Mouse (Mus musculus): Measurements from ENCODE around the gene Strip2. TPM values are rescaled to one million over a fixed set of nuclear protein-coding genes. Genes with fewer than 3 reads are reported as not detected.

The Strip2 gene
- polyA plus RNA-seq, 1 experiment from 2014 or later: 1.6 TPM

DNA sequence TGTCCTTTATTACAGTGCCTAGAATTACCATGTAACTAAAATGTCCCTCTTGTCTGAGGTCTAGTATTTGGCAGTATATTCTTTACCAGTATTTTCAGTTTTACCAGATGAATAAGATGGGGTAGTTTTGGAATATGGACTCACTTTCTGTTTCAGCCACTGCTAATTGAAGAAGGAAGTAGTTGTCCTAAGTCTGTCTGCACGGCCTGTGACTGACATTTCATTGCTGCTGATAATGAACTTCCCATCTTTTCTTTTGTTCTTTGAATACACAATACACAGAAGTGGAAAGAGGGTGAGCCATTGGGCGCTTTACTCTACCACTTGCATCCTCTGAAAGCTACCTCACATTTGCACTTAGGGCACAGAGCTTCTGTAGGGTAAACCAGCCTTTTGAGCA lies 14.6 kb upstream of the Strip2 start:
- 73% methylated on average over 2 of the region's 2 CpGs for WGBS
- Histone ChIP-seq H3K4me2 (replicated peaks) (no peak overlapping the region), H3K9me3 (no peaks in the 10 kb centered on the region), H3K9ac (replicated peaks) (no peak overlapping the region), H3K27ac (no peak overlapping the region), H3K36me3 (peaks cover 24% of the 10 kb centered on the region), H3K27me3 (no peaks in the 10 kb centered on the region), H3K4me1 (replicated peaks) (no peaks in the 10 kb centered on the region), H3K4me3 (replicated peaks) (no peak overlapping the region)
- ATAC-seq: no peak

DNA sequence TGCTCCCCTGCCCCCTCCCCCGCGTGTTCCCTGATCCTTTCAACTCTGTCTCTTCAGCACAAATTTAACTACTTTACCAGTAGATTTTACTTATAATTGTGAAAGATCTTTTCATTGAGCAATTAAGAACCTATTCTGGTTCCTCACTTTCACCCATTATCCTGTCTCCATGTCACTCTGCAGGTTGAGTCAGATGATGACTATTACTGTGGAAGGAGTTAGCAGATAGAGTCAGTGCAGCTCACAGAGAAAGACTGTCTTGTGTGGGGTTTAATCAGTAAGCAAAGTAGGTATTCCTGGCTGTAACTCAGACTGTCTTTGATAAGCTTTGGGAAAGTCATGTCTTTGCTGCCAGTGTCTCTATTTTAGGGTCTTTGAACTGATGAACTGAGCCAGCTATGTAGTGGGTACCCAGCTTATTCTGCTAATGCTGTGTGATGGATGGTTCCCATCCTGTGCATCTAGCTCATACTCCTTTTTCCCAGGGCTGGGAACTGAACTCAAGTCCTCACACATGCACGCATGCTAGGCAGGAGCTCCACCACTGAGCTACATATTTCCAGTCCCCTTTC lies 13.4 kb upstream of the Strip2 start:
- H3K4me3 ChIP-seq (replicated peaks): no peak overlapping the region
- no peak overlapping the region for H3K9ac ChIP-seq (replicated peaks)
- ATAC-seq: no peak
- no peaks in the 10 kb centered on the region for H3K9me3 ChIP-seq
- peaks cover 22% of the 10 kb centered on the region for H3K36me3 ChIP-seq
- H3K27me3 ChIP-seq: no peaks in the 10 kb centered on the region
- H3K4me1 ChIP-seq (replicated peaks): no peaks in the 10 kb centered on the region
- H3K27ac ChIP-seq: no peak overlapping the region
- H3K4me2 ChIP-seq (replicated peaks): no peak overlapping the region
- WGBS: 97% methylated on average over 3 of the region's 3 CpGs

DNA sequence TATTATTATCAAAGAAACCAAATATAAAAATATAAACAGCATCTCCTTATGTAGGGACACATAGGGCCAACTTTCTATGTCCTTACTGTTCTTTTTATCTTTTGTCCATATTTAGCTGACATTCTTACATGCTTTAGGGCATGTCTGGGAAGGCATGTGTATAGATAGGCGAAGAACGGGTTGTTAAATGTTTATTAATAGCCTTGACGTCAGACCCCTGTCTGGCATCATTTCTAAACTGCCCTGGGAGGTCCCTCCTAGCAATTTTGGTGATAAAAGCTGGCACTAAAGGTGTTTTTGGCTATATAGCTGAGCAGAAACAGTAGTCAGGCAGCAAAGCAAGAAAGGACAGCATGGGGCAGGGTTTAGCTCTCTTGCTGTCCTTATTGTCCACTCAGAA lies 12.5 kb upstream of the Strip2 start:
- H3K27me3 ChIP-seq: no peaks in the 10 kb centered on the region
- H3K36me3 ChIP-seq: peaks cover 31% of the 10 kb centered on the region
- no peaks in the 10 kb centered on the region for H3K9me3 ChIP-seq
- no peak overlapping the region for H3K9ac ChIP-seq (replicated peaks)
- H3K4me1 ChIP-seq (replicated peaks): no peaks in the 10 kb centered on the region
- H3K27ac ChIP-seq: no peak overlapping the region
- H3K4me3 ChIP-seq (replicated peaks): no peak overlapping the region
- WGBS: 84% methylated on average over 3 of the region's 3 CpGs
- H3K4me2 ChIP-seq (replicated peaks): no peak overlapping the region
- ATAC-seq: no peak

DNA sequence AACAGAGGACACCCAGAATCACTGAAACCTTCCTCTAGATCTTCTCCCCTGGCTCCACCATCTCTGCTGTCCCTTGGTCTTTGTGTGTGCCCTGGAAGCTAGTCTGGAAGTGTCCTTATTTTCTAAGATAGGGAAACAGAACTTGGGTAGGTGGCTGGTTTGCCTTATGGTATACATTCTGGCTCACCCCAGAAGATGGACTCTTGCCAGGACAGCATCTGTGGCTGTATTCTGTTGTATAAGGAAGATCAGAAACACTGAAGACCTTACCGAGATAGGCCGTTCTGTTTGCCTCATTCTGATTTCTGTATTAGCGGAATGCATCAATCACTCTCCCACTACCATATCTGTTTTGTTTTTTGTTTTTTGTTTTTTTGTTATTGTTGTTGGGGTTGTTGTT lies 6.2 kb upstream of the Strip2 start:
- peaks cover 15% of the 10 kb centered on the region for H3K36me3 ChIP-seq
- no peak overlapping the region for H3K4me3 ChIP-seq (replicated peaks)
- H3K9me3 ChIP-seq: no peaks in the 10 kb centered on the region
- no peak for ATAC-seq
- H3K27me3 ChIP-seq: peaks cover 10% of the 10 kb centered on the region
- 96% methylated on average over 3 of the region's 3 CpGs for WGBS
- no peak overlapping the region for H3K9ac ChIP-seq (replicated peaks)
- H3K4me1 ChIP-seq (replicated peaks): no peaks in the 10 kb centered on the region
- H3K4me2 ChIP-seq (replicated peaks): no peak overlapping the region
- H3K27ac ChIP-seq: no peak overlapping the region

DNA sequence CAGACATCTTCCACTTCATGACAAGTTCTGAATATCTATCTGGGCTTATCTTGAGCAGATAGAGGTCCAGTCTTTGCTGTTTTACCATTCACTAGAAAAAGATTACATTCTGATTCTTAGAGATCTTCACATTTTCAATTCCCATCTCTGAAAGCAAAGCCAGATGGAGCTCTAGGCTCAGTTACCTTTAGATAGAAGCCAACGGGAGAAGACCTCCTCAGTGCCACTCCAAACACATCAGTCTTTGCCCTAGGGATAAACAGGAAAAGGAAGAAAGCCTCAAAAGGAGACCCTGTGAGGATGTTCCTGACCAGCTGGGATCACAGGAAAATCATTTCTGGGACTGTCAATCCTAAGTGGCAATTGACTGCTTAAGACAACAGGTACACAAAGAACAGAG lies 3.1 kb upstream of the Strip2 start:
- 52% methylated on average over 1 of the region's 1 CpGs for WGBS
- peaks cover 9% of the 10 kb centered on the region for H3K4me1 ChIP-seq (replicated peaks)
- no peak overlapping the region for H3K27ac ChIP-seq
- no peak for ATAC-seq
- H3K9me3 ChIP-seq: no peaks in the 10 kb centered on the region
- H3K4me2 ChIP-seq (replicated peaks): no peak overlapping the region
- no peak overlapping the region for H3K4me3 ChIP-seq (replicated peaks)
- no peak overlapping the region for H3K9ac ChIP-seq (replicated peaks)
- peaks cover 7% of the 10 kb centered on the region for H3K36me3 ChIP-seq
- H3K27me3 ChIP-seq: peaks cover 29% of the 10 kb centered on the region

DNA sequence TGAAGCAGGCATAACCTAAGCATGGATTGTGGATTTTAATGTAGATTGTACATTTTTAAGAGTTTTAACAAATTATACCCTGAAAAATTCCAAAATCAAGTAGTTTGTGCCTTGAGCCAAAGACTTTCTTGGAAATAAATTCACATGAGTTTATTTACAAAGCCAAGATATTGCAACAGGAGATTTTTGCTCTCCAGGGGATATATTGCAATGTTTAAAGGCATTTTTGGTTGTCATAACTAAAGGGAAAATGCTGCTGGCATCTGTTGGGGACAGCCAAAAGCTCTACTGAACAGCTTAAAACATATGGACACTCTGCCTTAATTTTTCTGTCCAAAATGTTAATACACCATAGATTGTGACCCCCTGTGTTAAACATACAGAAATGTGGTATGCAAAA lies 2.7 kb upstream of the Strip2 start:
- no peak for ATAC-seq
- H3K9ac ChIP-seq (replicated peaks): no peak overlapping the region
- no peak overlapping the region for H3K27ac ChIP-seq
- H3K4me1 ChIP-seq (replicated peaks): peaks cover 9% of the 10 kb centered on the region
- no peak overlapping the region for H3K4me3 ChIP-seq (replicated peaks)
- peaks cover 34% of the 10 kb centered on the region for H3K27me3 ChIP-seq
- H3K36me3 ChIP-seq: peaks cover 3% of the 10 kb centered on the region
- H3K4me2 ChIP-seq (replicated peaks): no peak overlapping the region
- H3K9me3 ChIP-seq: no peaks in the 10 kb centered on the region

DNA sequence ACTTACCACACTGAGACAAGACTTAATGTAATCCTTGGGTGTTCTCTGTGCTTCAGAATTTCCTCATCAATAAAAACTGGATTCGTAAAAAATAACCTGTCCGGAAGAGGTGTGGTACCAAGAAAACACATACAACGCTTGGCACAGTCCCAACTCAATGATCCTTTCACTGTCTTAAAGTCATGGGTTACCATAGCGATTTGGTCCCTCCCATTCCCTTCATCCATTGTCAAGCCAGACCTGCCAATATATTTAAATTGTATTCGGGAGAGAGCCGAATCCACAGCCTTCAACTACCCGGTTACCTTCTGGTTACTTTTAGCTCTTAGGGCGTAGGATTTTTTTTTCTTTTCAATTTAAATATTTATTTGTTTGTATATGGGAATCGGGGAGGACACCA lies 976 bp upstream of the Strip2 start:
- H3K4me1 ChIP-seq (replicated peaks): peaks cover 9% of the 10 kb centered on the region
- no peak overlapping the region for H3K27ac ChIP-seq
- peaks cover 35% of the 10 kb centered on the region for H3K27me3 ChIP-seq
- H3K4me2 ChIP-seq (replicated peaks): no peak overlapping the region
- no peak overlapping the region for H3K9ac ChIP-seq (replicated peaks)
- ATAC-seq: no peak
- WGBS: 37% methylated on average over 9 of the region's 9 CpGs
- H3K4me3 ChIP-seq (replicated peaks): no peak overlapping the region
- H3K9me3 ChIP-seq: no peaks in the 10 kb centered on the region
- H3K36me3 ChIP-seq: no peaks in the 10 kb centered on the region

DNA sequence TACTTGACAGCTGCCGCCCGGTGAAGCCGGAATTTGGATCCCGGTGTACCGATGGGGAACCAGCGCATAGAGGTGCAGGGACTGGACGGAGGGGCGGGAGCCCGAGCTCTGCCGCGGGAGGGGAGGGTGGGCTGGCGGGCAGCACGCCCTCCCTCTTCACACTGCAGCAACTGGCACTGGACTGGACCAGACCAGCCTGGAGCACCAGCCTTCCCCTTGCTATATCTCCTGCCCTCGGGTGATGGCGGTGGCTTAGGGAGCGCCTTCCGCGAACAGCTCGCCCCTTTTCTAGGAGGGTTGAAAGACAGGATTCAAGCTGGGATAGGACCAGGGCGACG lies 540 bp downstream of the Strip2 start:
- H3K9me3 ChIP-seq: no peaks in the 10 kb centered on the region
- no peaks in the 10 kb centered on the region for H3K36me3 ChIP-seq
- H3K27me3 ChIP-seq: peaks cover 35% of the 10 kb centered on the region
- H3K4me3 ChIP-seq (replicated peaks): peak overlapping the region; percentile 66
- H3K27ac ChIP-seq: no peak overlapping the region
- 1% methylated on average over 21 of the region's 21 CpGs for WGBS
- peak overlapping the region; percentile 64 for H3K9ac ChIP-seq (replicated peaks)
- H3K4me1 ChIP-seq (replicated peaks): peaks cover 9% of the 10 kb centered on the region
- H3K4me2 ChIP-seq (replicated peaks): peak overlapping the region; percentile 88
- peak; percentile 87 for ATAC-seq

DNA sequence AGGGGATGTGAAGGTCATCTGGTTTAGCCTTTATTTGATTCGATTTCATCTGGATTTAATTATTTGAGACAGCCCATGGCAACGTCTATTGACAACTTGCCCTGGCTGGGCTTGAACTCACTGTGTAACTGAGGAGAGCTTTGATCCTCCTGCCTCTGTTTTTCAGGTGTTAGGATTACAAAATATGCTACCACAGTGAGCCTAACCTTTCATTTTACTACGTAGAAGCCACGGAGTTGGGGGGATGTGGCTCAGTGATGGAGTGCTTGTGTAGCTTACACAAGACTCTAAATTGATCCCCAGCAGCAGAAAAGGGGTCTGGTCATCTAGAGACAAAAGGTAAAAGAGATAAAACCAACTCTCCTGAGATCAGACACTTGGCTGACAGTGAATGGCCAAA lies 1.1 kb downstream of the Strip2 start:
- peaks cover 9% of the 10 kb centered on the region for H3K4me1 ChIP-seq (replicated peaks)
- H3K4me2 ChIP-seq (replicated peaks): peak overlapping the region; percentile 88; the same call in 1 of the 2 replicates
- WGBS: 39% methylated on average over 4 of the region's 4 CpGs
- H3K27ac ChIP-seq: no peak overlapping the region
- H3K4me3 ChIP-seq (replicated peaks): peak overlapping the region; percentile 66
- H3K9ac ChIP-seq (replicated peaks): no peak overlapping the region
- peaks cover 35% of the 10 kb centered on the region for H3K27me3 ChIP-seq
- H3K9me3 ChIP-seq: no peaks in the 10 kb centered on the region
- no peaks in the 10 kb centered on the region for H3K36me3 ChIP-seq
- ATAC-seq: no peak

DNA sequence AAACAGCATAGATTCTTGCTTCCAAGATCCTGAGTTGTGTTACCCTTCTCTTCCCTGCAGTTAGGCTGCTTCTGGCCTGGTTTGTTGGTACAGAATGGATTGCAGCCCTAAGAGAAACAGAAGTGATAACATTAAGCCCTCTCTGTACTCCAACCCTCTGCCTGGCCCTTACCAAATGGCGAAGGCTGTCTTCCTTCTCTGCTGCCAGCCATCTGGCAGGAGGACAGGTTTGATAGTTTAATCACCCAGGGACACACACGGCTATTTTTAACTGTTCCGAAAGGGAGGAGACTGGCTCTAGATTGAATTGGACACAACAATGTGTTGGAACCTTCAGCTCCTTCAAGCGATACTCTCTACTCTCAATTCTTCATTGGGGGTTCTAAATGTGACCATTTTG lies 6.7 kb downstream of the Strip2 start:
- Histone ChIP-seq H3K36me3 (no peaks in the 10 kb centered on the region), H3K9me3 (no peaks in the 10 kb centered on the region), H3K4me1 (replicated peaks) (0 out of 2 replicates have a peak, but pooled peaks cover 5% of the 10 kb centered on the region), H3K27me3 (peaks cover 7% of the 10 kb centered on the region), H3K4me3 (replicated peaks) (no peak overlapping the region), H3K9ac (replicated peaks) (no peak overlapping the region), H3K27ac (no peak overlapping the region), H3K4me2 (replicated peaks) (no peak overlapping the region)
- 81% methylated on average over 4 of the region's 4 CpGs for WGBS
- ATAC-seq: no peak

DNA sequence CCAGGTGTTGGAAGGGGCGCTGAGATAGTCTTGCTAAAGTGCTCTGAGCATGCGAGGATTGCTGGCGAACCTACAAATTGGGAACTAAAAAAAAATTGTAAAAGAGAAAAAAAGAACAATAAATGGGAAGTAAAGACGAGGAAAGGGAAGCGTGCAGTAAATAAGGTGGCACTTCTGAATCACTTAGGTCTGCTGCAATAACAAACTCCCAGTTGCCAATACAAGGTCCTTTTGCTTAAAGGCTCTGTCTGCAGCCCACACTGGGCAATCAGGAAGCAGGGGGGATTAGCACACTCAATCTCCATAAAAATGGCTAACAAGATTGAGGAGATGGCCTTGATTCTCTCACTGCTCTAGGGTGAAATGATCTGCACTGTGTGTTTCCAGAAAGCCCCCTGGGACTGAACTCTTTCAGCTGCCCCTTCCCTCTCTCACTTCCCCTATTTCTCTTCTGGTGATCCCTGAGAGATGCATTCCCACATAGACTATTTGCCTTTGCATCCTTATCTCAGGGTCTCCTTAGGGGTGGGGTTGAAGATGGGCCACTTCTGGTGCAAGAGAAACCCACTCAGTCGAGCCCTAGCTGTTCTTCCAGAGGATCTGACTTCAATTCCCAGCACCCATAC lies 8.9 kb downstream of the Strip2 start:
- Histone ChIP-seq H3K4me1 (replicated peaks) (0 out of 2 replicates have a peak, but pooled peaks cover 5% of the 10 kb centered on the region), H3K9ac (replicated peaks) (no peak overlapping the region), H3K9me3 (no peaks in the 10 kb centered on the region), H3K4me3 (replicated peaks) (no peak overlapping the region), H3K4me2 (replicated peaks) (no peak overlapping the region), H3K27me3 (no peaks in the 10 kb centered on the region), H3K36me3 (no peaks in the 10 kb centered on the region), H3K27ac (no peak overlapping the region)
- WGBS: 73% methylated on average over 6 of the region's 6 CpGs
- no peak for ATAC-seq

DNA sequence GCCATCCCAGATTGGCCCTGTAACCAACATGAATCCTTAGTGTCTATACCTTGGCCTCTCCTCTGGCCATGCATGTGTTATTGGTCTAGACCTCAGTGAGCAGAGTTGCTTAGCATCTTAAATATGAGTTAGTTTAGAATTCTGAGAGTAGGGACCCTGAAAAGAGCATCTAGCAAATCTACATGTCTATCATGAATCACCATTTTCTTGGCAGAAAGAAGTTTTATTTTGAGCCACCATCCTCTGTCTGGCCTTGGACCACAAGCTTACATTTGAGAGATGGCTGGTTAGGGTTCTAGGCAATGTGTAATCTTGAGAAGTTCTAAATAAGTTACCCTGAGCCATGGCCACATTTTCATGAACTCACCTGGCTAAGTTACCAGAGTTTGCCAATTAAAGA lies 13.3 kb downstream of the Strip2 start:
- no peak for ATAC-seq
- H3K27ac ChIP-seq: no peak overlapping the region
- no peaks in the 10 kb centered on the region for H3K27me3 ChIP-seq
- H3K4me2 ChIP-seq (replicated peaks): no peak overlapping the region
- no peak overlapping the region for H3K9ac ChIP-seq (replicated peaks)
- no peaks in the 10 kb centered on the region for H3K9me3 ChIP-seq
- no peak overlapping the region for H3K4me3 ChIP-seq (replicated peaks)
- H3K36me3 ChIP-seq: no peaks in the 10 kb centered on the region
- H3K4me1 ChIP-seq (replicated peaks): 0 out of 2 replicates have a peak, but pooled peaks cover 5% of the 10 kb centered on the region

DNA sequence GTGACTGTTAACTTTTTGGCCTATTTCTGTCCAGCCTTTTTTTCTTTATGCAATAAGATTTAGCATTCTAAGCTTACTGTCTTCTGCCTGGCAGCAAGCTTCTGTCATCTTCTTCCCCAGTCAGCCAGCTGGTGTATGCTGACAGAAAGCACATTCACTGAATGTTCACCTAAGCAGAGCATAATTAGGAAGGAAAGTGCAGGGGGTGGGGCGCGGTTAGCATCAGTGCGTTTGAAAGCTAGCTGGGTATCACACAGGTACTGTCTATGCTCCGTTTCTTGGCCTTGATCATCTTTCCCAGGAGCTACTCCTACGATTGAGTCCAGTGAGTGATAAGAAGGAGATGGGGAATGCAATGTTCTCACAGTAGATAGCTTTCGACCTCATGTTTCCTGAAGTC lies 13.9 kb downstream of the Strip2 start:
- H3K27ac ChIP-seq: no peak overlapping the region
- H3K27me3 ChIP-seq: no peaks in the 10 kb centered on the region
- H3K9me3 ChIP-seq: no peaks in the 10 kb centered on the region
- no peak for ATAC-seq
- 0 out of 2 replicates have a peak, but pooled peaks cover 4% of the 10 kb centered on the region for H3K4me1 ChIP-seq (replicated peaks)
- no peaks in the 10 kb centered on the region for H3K36me3 ChIP-seq
- no peak overlapping the region for H3K9ac ChIP-seq (replicated peaks)
- whole genome bisulfite sequencing: 90% methylated on average over 6 of the region's 6 CpGs
- H3K4me2 ChIP-seq (replicated peaks): no peak overlapping the region
- H3K4me3 ChIP-seq (replicated peaks): no peak overlapping the region

All from midbrain, embryonic 13.5 days (tissue).